Mouse (Mus musculus) G1E (cell line): ENCODE measurements at regions not wholly inside any gene's neighbourhood (a gene's known extent, or its start where the extent isn't known, plus 50 kb on each side); places are given as distances from the start of the nearest gene placed in this dataset.

Source experiments
- CTCF ChIP-seq: IDR thresholded peaks from 2 replicates; pipeline ENCODE4 v1.5.1; 2012; ENCODE audit warnings: low read depth, low read length, inconsistent platforms, mixed read lengths
- GATA1 ChIP-seq: IDR thresholded peaks from 2 replicates; pipeline ENCODE4 v1.6.1; 2012; ENCODE audit warnings: borderline replicate concordance, low read length, inconsistent platforms, mixed read lengths
- POLR2AphosphoS5 ChIP-seq: IDR thresholded peaks from 2 replicates; pipeline ENCODE4 v1.6.1; 2012; ENCODE audit warnings: low read depth, low read length, inconsistent platforms; ENCODE audit not compliant: insufficient replicate concordance

- no peak for TF ChIP-seq CTCF
- TF ChIP-seq GATA1, result no peak
- no peak for TF ChIP-seq POLR2AphosphoS5
Measured at GRCm38 (mm10) chr9:47307125-47307751, 222.7 kb upstream of the Cadm1 start.
